Mouse (Mus musculus) adrenal gland (tissue): ENCODE results near the gene Agrp.

ENCODE experiments used
- intact Hi-C: fragments of 180-260 bp; cut with DNase I; formaldehyde crosslinking; loops from one replicate; pipeline ENCODE4 v1.15.1; 2025
- long read RNA-seq, 2 experiments: library from polyadenylated mRNA; unstranded; transcript quantifications; one replicate each; pipeline ENCODE4 v2.0.0; 2020; ENCODE audit warnings: borderline replicate concordance in 1 of 2; ENCODE audit not compliant: insufficient replicate concordance in 1 of 2

The Agrp gene
- long read RNA-seq, experiment 1, partial matches to known transcripts, result 9 of 9 reads
- long read RNA-seq, experiment 1, other reads (novel, unspliced or antisense), result 0 of 9 reads
- long read RNA-seq, experiment 2, partial matches to known transcripts, result 3 of 5 reads
- long read RNA-seq, experiment 2, other reads (novel, unspliced or antisense), result 1 of 5 reads

- intact Hi-C loops, result no loop called here
Measured at GRCm38 (mm10) chr8:105636963-105637510, at the start of gene Agrp. Gene Agrp (minus strand): TSS chr8:105637393.

DNA sequence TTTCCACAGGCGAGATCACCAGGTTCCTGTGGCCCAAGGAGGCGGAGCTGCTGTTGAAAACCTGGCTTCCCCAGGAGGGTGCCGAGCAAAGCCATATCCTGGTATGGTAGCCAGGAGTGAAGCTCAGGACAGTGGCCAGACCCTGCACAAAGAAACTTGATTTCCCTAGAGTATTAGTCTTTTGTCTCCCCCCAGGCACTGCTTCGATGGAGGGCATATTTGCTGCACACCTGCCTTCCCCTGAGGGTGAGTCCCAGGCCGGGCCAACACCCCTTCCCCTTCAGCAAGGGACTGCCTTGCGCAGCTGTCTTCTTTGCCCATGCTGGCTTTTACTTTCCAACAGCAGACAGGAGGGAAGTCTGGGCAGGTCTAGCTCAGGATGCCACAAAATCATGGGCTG lies 49.4 kb upstream of the Agrp start:
- intact Hi-C loops, result loop anchor here (5.0 kb wide), 1 partner anchor 64 kb away; no protein-coding TSS in a partner anchor

DNA sequence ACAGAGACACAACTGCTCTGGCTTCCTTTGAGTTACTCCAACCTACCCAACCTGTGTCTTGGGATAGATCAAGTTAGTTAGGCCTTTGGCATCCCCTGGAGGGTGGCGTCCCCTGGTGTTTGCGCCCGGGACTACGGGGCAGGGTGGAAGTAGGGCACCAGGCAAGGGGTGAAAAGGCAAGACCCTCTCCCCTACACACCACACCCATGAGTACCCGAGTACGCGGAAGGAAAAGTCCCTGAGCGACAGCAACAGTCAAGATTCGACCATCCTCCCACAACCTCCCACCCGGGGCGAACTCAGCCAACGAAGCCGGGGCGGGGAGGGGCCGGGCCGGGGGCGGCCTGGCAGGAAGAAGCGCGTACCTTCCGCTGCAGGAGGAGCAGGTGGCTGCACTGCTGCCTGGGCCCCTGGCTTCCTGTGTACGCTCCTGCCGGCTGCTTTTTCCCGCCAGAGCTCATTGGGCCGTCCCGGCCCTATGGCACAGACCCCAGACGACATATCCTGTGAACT lies 48.7 kb upstream of the Agrp start, which contains the start of gene Carmil2:
Gene Carmil2, plus strand, starts transcription at position 479 of the 513 bp plus-strand sequence.
- intact Hi-C loops, result loop anchor here (5.0 kb wide), 1 partner anchor 64 kb away; no protein-coding TSS in a partner anchor

GRCm38 (mm10) chr8:105685325-105685724 lies 48.1 kb upstream of the Agrp start:
- intact Hi-C loops, result loop anchor here (5.0 kb wide), 1 partner anchor 63 kb away; no protein-coding TSS in a partner anchor

- intact Hi-C loops, result no loop called here
Measured at GRCm38 (mm10) chr8:105677891-105678290, 40.7 kb upstream of the Agrp start.

DNA sequence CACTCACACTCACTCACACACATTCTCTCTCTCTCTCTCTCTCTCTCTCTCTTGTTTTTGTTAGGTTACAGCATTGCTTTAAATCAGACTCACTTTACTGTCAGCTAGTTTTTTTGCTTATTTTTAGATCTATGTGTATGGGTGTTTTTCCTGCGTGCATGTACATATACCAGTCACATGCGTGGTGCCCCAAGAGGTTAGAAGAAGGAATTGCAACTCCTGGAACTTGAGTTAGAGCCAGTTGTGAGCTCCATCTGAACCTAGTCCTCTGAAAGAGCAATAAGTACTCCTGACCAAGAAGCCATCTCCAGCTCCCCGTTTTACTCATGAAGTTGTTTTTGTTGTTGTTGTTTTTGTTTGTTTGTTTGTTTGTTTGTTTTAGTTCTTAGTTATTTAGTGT lies 24.0 kb upstream of the Agrp start:
- intact Hi-C loops, result no loop called here

DNA sequence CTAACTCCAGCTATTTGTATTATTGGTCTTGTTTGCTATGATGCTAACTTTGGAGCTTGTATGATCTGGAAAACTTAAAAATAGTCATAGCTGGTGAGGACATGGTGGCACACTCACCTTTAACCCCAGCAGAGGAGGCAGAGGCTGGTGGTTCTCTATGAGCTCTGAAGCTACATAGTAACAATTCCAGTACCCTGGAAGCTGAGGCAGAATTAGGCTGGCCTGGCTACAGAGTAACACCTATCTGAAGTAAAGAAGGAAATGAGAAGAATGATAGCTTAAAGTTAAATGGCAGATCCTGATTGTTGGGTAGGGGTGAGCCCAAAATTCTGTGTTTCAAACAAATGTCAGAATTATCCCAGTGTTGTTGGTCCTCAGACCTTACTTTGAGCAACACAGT lies 20.4 kb upstream of the Agrp start:
- intact Hi-C loops, result no loop called here

GRCm38 (mm10) chr8:105648929-105649328 lies 11.7 kb upstream of the Agrp start:
- intact Hi-C loops, result no loop called here

DNA sequence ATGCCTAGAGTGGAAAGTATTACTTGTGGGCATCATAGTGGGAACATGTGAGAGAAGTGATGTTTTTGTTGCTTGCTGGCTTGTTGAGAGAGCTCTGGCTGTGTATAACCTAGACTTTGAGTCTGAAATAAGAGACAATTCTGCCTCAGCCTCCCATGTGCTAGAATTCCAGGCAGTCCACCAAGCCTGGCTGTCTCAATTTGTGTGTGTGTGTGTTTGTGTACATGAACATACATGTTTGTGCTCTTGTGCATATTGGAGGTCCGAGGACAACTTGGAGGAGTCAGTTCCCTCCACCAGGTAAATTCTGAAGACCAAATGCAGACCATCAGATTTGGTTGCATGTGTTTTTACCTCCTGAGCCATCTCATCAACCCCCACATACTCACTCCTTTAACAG lies 8.0 kb upstream of the Agrp start:
- intact Hi-C loops, result no loop called here

GRCm38 (mm10) chr8:105640511-105640910 lies 3.3 kb upstream of the Agrp start:
- intact Hi-C loops, result no loop called here

- intact Hi-C loops, result no loop called here
Measured at GRCm38 (mm10) chr8:105639835-105640234, 2.6 kb upstream of the Agrp start.

GRCm38 (mm10) chr8:105638510-105638909 lies 1.3 kb upstream of the Agrp start:
- intact Hi-C loops, result no loop called here

DNA sequence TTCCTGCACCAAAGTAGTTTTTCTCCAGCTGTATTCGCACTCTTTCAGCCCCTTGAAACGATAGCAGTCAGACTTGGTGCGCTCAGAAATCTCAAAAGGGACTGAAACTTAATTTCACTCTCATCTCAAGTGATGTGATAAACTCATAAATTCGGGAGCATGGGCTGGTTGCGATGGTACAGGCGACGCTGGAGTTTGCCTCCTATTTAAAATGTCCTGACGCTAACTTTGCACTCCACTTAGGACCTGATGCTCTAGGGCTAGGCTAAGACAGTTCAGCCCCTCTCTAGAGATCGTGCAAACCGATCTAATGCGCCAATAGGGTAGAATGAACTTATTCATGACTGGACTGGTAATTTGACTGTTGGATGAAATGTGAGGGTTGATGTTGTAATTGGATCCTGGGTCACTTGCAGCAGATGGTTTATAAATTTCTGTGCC lies 428 bp upstream of the Agrp start:
- intact Hi-C loops, result no loop called here

DNA sequence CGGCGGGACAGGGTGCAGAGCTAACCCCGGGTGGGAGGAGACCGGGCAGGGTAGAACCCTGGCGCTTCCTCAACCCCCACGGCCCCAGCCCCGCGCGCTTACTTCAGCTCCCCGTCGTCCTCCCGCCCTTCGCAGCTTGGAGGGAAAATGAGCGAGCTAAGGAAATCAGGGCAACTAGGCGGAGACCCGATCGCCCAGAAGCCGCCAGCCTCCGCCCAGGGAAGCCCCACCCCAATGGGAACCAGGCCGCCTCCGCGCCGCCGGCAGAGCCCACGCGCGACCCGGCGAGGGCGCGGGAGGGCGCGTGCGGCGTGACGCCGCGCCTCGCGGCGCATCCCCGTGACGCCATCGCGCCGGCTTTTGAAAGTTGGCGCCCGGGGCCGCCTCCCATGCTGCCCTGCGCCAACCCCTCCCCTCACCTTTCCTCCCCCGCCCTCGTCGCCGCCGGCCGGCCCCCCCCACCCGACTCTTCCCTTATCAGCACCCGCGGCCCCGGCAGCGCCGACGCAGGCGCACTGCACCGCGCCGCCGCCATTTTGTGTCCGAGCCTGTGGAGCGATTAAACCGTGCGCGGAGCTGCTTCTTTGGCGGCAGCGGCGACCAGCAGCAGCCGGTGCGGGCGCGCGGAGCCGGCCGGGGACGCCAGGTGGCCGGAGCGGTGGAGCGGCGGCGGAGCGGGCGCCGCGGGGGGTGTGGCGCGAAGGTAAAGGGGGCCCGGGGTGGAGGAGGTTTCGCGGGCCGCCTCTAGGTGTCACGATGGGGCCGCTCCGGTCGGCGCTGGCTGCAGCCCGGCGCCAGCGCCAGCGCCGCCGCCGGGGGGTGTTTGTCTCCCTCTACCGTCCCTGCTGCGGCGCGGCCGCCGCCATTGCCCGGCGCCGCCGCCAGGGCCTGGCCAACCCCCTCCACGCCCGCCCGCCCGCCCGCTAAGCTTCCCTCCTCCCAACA lies 903 bp downstream of the Agrp start, which contains the start of gene Ctcf:
Gene Ctcf, plus strand, starts transcription at position 551 of the 945 bp plus-strand sequence.
- intact Hi-C loops, result no loop called here

- intact Hi-C loops, result no loop called here
Measured at GRCm38 (mm10) chr8:105635481-105635880, 1.7 kb downstream of the Agrp start.

GRCm38 (mm10) chr8:105634771-105635458 lies 2.3 kb downstream of the Agrp start:
- intact Hi-C loops, result no loop called here

DNA sequence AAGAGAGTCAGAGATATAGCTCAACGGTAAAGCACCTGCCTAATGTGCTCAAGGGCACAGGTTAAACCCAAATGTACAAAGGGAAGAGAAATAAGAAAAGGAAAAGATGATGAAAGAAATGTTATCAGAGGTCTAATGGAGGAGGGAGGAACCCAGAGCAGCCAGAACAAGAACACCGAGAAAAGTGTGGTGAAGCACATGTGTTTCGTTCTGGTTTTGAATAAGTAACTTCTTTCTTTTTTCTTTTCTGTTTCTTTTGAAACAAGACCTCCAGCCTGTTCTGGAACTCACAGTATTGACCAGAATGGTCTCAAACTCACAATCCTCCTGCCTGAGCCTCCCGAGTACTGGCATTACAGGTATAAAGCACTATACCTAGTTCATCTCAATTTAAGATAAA lies 7.9 kb downstream of the Agrp start:
- intact Hi-C loops, result no loop called here

GRCm38 (mm10) chr8:105626086-105626485 lies 11.1 kb downstream of the Agrp start:
- intact Hi-C loops, result no loop called here

DNA sequence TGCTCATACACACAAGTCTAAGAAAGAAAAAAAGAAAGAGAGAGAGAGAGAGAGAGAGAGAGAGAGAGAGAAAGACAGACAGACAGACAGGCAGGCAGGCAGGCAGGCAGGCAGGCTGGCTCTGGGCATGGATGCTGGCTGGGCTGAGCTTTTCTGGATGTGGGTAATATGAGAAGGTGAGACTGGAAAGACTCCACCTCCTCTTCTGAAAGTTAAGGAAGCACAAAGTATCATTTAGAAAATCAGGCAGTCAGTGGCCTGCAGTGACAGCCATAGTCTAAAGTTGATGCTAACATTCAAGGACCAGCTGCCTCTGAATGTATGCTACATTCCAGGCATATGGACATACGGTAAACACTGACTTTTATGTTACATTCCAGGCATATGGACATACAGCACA lies 12.4 kb downstream of the Agrp start:
- intact Hi-C loops, result loop anchor here (5.0 kb wide), 1 partner anchor 62 kb away; the partner anchor contains the start of gene Carmil2

GRCm38 (mm10) chr8:105624401-105624800 lies 12.8 kb downstream of the Agrp start:
- intact Hi-C loops, result loop anchor here (5.0 kb wide), 1 partner anchor 63 kb away; the partner anchor contains the start of gene Carmil2
